Mouse (Mus musculus): ENCODE measurements around the gene Erv3. TPM values are rescaled to one million over a fixed set of nuclear protein-coding genes. Genes with fewer than 3 reads are reported as not detected.

The Erv3 gene
- polyA plus RNA-seq, 1 experiment from 2014 or later: not detected

DNA sequence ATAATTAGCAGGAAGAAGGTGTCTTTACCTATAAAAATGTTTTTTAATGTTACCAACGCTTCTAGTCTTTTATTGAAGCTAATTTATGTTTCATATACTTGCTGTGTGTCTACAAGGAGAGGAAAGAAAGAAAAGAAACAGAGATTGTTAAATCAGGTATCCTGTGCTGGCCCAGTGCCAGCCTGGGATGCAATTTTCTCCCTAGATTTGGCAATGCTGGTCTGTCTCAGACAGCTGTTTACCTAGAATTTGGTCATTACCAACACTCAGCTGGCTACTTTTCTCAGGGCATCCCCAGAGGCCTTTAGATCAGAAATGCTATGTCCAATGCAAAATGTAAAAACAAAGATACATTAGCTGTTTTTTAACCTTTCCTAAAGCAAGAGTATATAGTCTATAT lies 13.8 kb upstream of the Erv3 start:
- H3K4me2 ChIP-seq (ENCODE audit: low read depth, low read length): no peak overlapping the region
- H3K27ac ChIP-seq (ENCODE audit: low read length): no peak overlapping the region
- H3K9ac ChIP-seq (ENCODE audit: low read depth, low read length): no peak overlapping the region
- no peaks in the 10 kb centered on the region for H3K27me3 ChIP-seq (replicated peaks; ENCODE audit: control insufficient read depth, insufficient read depth, low read length)
- H3K9me3 ChIP-seq (ENCODE audit: control insufficient read depth, low read length): no peaks in the 10 kb centered on the region
- WGBS: 69% methylated on average over 1 of the region's 1 CpGs
- no peak overlapping the region for H3K4me3 ChIP-seq (ENCODE audit: low read length)
- no peaks in the 10 kb centered on the region for H3K4me1 ChIP-seq (ENCODE audit: control insufficient read depth, insufficient read depth, low read length)
- no peaks in the 10 kb centered on the region for H3K36me3 ChIP-seq (ENCODE audit: control insufficient read depth, insufficient read depth, low read length)
- ATAC-seq: no peak

DNA sequence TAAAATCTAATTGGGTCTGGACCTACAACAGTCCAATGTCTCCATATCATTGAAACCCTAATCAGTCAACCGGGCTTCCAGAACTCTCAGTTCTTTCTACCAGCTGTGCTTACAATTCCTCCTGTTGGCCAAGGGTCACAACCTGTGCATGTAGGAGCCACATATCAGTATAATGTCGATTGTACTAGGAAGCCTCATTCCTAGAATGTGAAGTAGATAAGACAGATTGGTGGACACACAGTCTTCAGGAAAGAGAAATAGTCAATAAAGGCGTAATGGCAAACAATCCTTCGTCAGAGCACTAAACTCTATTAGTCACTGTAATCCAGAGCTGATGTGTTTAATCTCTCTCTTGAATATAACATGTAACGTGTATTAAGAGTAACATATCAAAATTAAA lies 9.4 kb upstream of the Erv3 start:
- no peaks in the 10 kb centered on the region for H3K9me3 ChIP-seq (ENCODE audit: control insufficient read depth, low read length)
- H3K4me3 ChIP-seq (ENCODE audit: low read length): no peak overlapping the region
- no peak overlapping the region for H3K4me2 ChIP-seq (ENCODE audit: low read depth, low read length)
- WGBS: 71% methylated on average over 5 of the region's 5 CpGs
- H3K9ac ChIP-seq (ENCODE audit: low read depth, low read length): no peak overlapping the region
- no peak overlapping the region for H3K27ac ChIP-seq (ENCODE audit: low read length)
- no peaks in the 10 kb centered on the region for H3K4me1 ChIP-seq (ENCODE audit: control insufficient read depth, insufficient read depth, low read length)
- H3K27me3 ChIP-seq (replicated peaks; ENCODE audit: control insufficient read depth, insufficient read depth, low read length): no peaks in the 10 kb centered on the region
- H3K36me3 ChIP-seq (ENCODE audit: control insufficient read depth, insufficient read depth, low read length): no peaks in the 10 kb centered on the region
- no peak for ATAC-seq

DNA sequence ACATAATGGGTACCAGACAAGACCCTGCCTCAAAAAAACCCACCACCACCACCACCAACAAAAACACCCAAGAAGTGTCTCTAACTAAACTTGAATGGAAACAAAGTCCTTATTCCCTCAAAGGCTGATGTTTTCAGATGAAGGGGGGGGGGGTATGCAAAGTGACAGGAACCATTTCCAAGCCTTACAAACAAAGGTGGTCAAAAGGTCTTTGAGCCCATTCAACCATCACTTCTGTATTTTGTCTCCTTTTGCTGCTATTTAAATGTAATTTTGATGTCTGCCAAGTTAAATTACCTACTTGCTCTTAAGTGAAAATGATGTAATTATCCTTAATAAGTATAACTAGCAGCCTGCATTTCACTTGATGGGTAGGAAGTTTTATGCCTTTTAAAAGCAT lies 7.1 kb upstream of the Erv3 start:
- H3K27me3 ChIP-seq (replicated peaks; ENCODE audit: control insufficient read depth, insufficient read depth, low read length): no peaks in the 10 kb centered on the region
- H3K4me1 ChIP-seq (ENCODE audit: control insufficient read depth, insufficient read depth, low read length): no peaks in the 10 kb centered on the region
- no peak overlapping the region for H3K4me2 ChIP-seq (ENCODE audit: low read depth, low read length)
- no peak for ATAC-seq
- H3K4me3 ChIP-seq (ENCODE audit: low read length): no peak overlapping the region
- no peak overlapping the region for H3K27ac ChIP-seq (ENCODE audit: low read length)
- H3K9ac ChIP-seq (ENCODE audit: low read depth, low read length): no peak overlapping the region
- no peaks in the 10 kb centered on the region for H3K9me3 ChIP-seq (ENCODE audit: control insufficient read depth, low read length)
- H3K36me3 ChIP-seq (ENCODE audit: control insufficient read depth, insufficient read depth, low read length): no peaks in the 10 kb centered on the region

DNA sequence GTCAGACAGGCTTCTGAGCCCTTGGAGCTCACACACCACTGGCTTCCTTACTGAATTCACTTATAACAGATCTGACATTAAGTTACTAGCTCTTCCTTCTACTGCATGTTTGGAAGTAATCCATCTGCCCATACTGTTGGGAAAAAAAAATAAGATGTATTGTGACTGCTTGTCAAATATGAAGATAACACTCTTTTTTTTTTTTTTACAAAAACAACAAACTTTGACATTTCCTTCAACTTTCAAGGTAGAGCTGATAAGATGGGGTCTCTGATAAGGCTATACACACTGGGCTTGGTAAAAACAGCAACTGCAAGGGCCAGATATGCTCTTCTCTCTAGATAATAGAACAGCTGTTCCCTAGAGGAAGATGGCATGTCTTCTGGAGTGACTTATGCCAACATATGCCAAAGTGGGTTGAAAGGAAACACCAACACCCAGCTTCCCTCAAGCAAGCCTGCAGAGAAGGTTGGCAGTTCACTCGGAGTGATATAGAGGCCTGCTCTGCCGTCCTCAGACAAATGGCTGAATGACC lies 4.8 kb upstream of the Erv3 start:
- Histone ChIP-seq H3K9ac (ENCODE audit: low read depth, low read length) (no peak overlapping the region), H3K9me3 (ENCODE audit: control insufficient read depth, low read length) (no peaks in the 10 kb centered on the region), H3K27me3 (replicated peaks; ENCODE audit: control insufficient read depth, insufficient read depth, low read length) (no peaks in the 10 kb centered on the region), H3K36me3 (ENCODE audit: control insufficient read depth, insufficient read depth, low read length) (no peaks in the 10 kb centered on the region), H3K4me2 (ENCODE audit: low read depth, low read length) (no peak overlapping the region), H3K4me3 (ENCODE audit: low read length) (no peak overlapping the region), H3K4me1 (ENCODE audit: control insufficient read depth, insufficient read depth, low read length) (no peaks in the 10 kb centered on the region), H3K27ac (ENCODE audit: low read length) (no peak overlapping the region)
- WGBS: 91% methylated on average over 2 of the region's 2 CpGs
- no peak for ATAC-seq

DNA sequence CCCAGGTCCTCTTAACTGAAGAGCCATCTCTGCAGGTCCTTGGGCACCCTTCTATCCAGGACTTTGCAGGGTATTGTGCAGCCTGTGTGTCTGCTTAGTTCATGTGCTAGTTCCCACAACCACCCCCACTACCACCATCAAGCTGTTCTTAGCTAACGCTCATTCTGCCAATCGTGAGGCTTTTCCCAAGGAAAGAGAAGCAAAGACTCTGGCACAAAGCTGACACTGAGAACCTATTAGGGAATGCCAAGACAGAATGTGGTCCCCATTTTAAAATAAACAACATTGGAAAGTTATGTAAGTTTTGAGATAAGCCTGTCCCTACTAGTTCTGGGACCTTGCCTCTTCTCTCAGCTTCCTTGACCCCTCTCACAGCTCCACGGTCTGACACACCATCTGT lies 3.9 kb upstream of the Erv3 start:
- Histone ChIP-seq H3K4me3 (ENCODE audit: low read length) (no peak overlapping the region), H3K36me3 (ENCODE audit: control insufficient read depth, insufficient read depth, low read length) (no peaks in the 10 kb centered on the region), H3K27ac (ENCODE audit: low read length) (no peak overlapping the region), H3K9me3 (ENCODE audit: control insufficient read depth, low read length) (no peaks in the 10 kb centered on the region), H3K4me1 (ENCODE audit: control insufficient read depth, insufficient read depth, low read length) (no peaks in the 10 kb centered on the region), H3K27me3 (replicated peaks; ENCODE audit: control insufficient read depth, insufficient read depth, low read length) (no peaks in the 10 kb centered on the region), H3K9ac (ENCODE audit: low read depth, low read length) (no peak overlapping the region), H3K4me2 (ENCODE audit: low read depth, low read length) (no peak overlapping the region)
- WGBS: 64% methylated on average over 3 of the region's 3 CpGs
- no peak for ATAC-seq

DNA sequence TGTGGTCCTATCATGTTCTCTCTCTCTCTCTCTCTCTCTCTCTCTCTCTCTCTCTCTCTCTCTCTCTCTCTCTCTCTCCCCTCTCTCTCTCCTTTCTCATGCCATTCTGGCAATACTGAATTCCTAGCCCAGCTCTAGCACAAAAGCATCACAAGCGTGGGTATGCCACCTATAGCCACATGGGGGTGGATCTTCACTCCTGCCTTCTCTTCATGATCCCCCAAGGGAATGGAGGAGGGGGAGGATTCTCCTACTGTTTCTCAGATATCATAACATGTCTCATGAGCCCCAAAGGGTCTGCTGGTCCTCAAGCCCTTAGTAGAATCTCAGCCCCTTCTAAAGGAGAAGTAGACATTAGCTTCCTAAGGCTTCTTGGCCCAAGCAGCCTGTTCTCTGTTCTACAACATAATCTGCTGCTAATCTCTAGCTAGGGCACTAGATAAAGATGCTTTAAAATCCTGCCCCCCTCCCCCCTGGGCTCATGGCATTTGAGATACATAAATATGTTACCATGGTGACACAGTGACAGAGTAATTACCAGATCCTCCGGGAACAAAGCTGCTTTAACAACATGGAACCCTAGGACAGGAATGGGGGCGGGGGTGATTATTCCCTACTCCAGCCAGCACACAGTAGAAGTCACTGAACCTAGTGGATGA lies 3.2 kb upstream of the Erv3 start:
- Histone ChIP-seq H3K27me3 (replicated peaks; ENCODE audit: control insufficient read depth, insufficient read depth, low read length) (no peaks in the 10 kb centered on the region), H3K4me3 (ENCODE audit: low read length) (no peak overlapping the region), H3K9me3 (ENCODE audit: control insufficient read depth, low read length) (no peaks in the 10 kb centered on the region), H3K4me1 (ENCODE audit: control insufficient read depth, insufficient read depth, low read length) (no peaks in the 10 kb centered on the region), H3K36me3 (ENCODE audit: control insufficient read depth, insufficient read depth, low read length) (no peaks in the 10 kb centered on the region), H3K4me2 (ENCODE audit: low read depth, low read length) (no peak overlapping the region), H3K27ac (ENCODE audit: low read length) (no peak overlapping the region), H3K9ac (ENCODE audit: low read depth, low read length) (no peak overlapping the region)
- no peak for ATAC-seq
- WGBS: 50% methylated on average over 3 of the region's 3 CpGs

DNA sequence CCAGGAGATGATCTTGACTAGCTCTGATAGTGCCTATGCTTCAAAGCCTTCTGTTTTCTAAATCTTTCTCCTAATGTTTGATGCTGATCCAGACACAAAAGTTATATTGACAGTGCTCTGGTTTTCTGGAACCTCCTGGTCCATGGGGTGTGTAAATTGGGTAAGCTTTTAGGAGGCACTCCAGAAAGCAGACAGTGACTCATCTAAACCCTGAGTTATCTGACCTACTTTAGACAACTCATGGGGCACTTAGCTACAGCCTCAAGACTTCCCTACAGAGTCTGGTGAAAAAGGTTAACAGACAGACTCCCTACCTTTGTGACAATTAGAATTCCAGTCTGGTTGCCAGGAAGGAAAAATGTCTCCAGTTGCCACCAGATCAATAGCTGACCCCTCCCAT lies 1.7 kb downstream of the Erv3 start:
- Histone ChIP-seq H3K4me3 (ENCODE audit: low read length) (no peak overlapping the region), H3K9me3 (ENCODE audit: control insufficient read depth, low read length) (no peaks in the 10 kb centered on the region), H3K4me1 (ENCODE audit: control insufficient read depth, insufficient read depth, low read length) (no peaks in the 10 kb centered on the region), H3K4me2 (ENCODE audit: low read depth, low read length) (no peak overlapping the region), H3K9ac (ENCODE audit: low read depth, low read length) (no peak overlapping the region), H3K36me3 (ENCODE audit: control insufficient read depth, insufficient read depth, low read length) (no peaks in the 10 kb centered on the region), H3K27me3 (replicated peaks; ENCODE audit: control insufficient read depth, insufficient read depth, low read length) (no peaks in the 10 kb centered on the region), H3K27ac (ENCODE audit: low read length) (no peak overlapping the region)
- no peak for ATAC-seq

DNA sequence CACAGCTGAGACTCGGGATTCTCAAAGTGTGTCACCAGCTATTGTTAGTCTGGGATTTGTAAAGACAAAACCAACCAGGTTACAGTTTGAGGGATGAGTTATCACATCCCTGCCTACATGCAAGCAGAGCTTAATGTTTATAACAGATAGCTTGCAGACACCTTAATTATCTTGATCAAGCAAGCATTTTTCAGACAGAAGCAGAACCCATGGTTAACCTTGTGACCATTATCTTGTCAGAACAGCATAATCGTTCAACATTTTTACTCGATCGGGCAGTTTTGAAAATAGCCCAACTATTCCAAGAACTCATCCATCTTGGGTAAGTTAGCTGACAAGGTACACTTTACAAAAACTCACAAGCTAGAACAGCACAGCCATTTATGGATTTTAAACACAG lies 5.8 kb downstream of the Erv3 start:
- H3K4me2 ChIP-seq (ENCODE audit: low read depth, low read length): no peak overlapping the region
- no peaks in the 10 kb centered on the region for H3K4me1 ChIP-seq (ENCODE audit: control insufficient read depth, insufficient read depth, low read length)
- no peak overlapping the region for H3K9ac ChIP-seq (ENCODE audit: low read depth, low read length)
- H3K4me3 ChIP-seq (ENCODE audit: low read length): no peak overlapping the region
- no peak for ATAC-seq
- H3K27me3 ChIP-seq (replicated peaks; ENCODE audit: control insufficient read depth, insufficient read depth, low read length): no peaks in the 10 kb centered on the region
- 49% methylated on average over 4 of the region's 4 CpGs for WGBS
- H3K27ac ChIP-seq (ENCODE audit: low read length): no peak overlapping the region
- H3K9me3 ChIP-seq (ENCODE audit: control insufficient read depth, low read length): no peaks in the 10 kb centered on the region
- no peaks in the 10 kb centered on the region for H3K36me3 ChIP-seq (ENCODE audit: control insufficient read depth, insufficient read depth, low read length)

DNA sequence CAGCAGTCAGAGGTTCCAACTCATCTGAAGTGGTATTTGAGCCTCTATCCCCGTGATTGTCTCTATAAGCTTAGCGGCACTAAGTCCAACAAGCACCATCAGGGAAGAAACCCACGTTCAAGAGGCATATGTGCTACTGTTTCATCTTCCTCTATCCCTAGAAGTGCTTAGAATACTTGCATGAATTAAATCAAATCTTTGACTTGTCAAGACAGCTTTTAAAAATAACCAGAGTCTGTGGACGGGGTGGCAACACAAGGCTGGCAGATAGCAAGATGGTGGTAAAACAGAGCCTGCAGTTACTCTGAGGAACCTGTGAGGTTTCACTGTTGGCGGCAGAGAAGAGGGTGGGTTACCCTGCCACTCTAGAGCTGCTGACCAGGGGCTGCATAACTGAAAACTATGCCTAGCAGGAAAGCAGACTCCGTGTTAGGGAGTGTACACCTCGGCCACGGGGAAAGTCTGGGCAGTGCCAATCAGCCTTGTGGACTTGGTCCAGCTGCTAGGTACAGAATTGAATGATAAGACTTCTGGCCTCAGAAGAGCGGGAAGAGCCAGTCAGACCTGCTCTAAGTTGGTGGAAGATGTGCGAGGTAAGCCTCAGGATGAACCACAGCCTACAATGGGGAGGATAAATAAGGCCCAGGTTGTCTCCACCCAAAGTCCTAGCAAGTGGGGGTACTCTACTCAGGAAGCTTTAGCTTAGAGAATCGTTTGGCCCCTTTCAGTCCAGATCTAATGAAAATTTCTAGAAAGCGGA lies 8.0 kb downstream of the Erv3 start:
- 86% methylated on average over 12 of the region's 12 CpGs for WGBS
- peaks cover 3% of the 10 kb centered on the region; the same call in 1 of the 2 replicates for H3K4me1 ChIP-seq (ENCODE audit: control insufficient read depth, insufficient read depth, low read length)

More for the DNA sequence above, 8.0 kb downstream of the Erv3 start:
- H3K9ac ChIP-seq (ENCODE audit: low read depth, low read length): no peak overlapping the region
- no peak overlapping the region for H3K27ac ChIP-seq (ENCODE audit: low read length)
- no peak for ATAC-seq
- H3K9me3 ChIP-seq (ENCODE audit: control insufficient read depth, low read length): no peaks in the 10 kb centered on the region
- no peaks in the 10 kb centered on the region for H3K27me3 ChIP-seq (replicated peaks; ENCODE audit: control insufficient read depth, insufficient read depth, low read length)
- no peak overlapping the region for H3K4me3 ChIP-seq (ENCODE audit: low read length)
- H3K36me3 ChIP-seq (ENCODE audit: control insufficient read depth, insufficient read depth, low read length): no peaks in the 10 kb centered on the region
- no peak overlapping the region for H3K4me2 ChIP-seq (ENCODE audit: low read depth, low read length)
